Mouse (Mus musculus) c-Kit-negative CD71-positive TER-119-positive erythroid progenitor cells, embryonic 14.5 days (primary cell): ENCODE data around the gene Secisbp2l.

Experiments used
- DNase-seq: peaks from one replicate; pipeline ENCODE4 v3.0.0-alpha.2; 2013; ENCODE audit warnings: low read depth, low spot score

The Secisbp2l gene

GRCm38 (mm10) chr2:125784392-125784791, 1.7 kb upstream of the Secisbp2l start:
- DNase-seq, result no peak

- no peak for DNase-seq
Measured at GRCm38 (mm10) chr2:125783868-125784267, 1.2 kb upstream of the Secisbp2l start.

- peak; percentile 13 for DNase-seq
Measured at GRCm38 (mm10) chr2:125781978-125782718, 522 bp downstream of the Secisbp2l start.

- DNase-seq, result no peak
Measured at GRCm38 (mm10) chr2:125781006-125781405, 1.7 kb downstream of the Secisbp2l start.

- no peak for DNase-seq
Measured at GRCm38 (mm10) chr2:125778380-125778779, 4.3 kb downstream of the Secisbp2l start.

- no peak for DNase-seq
Measured at GRCm38 (mm10) chr2:125777018-125777417, 5.7 kb downstream of the Secisbp2l start.

GRCm38 (mm10) chr2:125775661-125776060, 7.0 kb downstream of the Secisbp2l start:
- DNase-seq, result no peak

GRCm38 (mm10) chr2:125774846-125775245, 7.8 kb downstream of the Secisbp2l start:
- no peak for DNase-seq

GRCm38 (mm10) chr2:125765029-125765428, 17.6 kb downstream of the Secisbp2l start:
- no peak for DNase-seq

- no peak for DNase-seq
Measured at GRCm38 (mm10) chr2:125764531-125764930, 18.1 kb downstream of the Secisbp2l start.

GRCm38 (mm10) chr2:125749330-125749729, 33.3 kb downstream of the Secisbp2l start:
- DNase-seq, result no peak

GRCm38 (mm10) chr2:125739338-125739737, 43.3 kb downstream of the Secisbp2l start:
- no peak for DNase-seq

- DNase-seq, result no peak
Measured at GRCm38 (mm10) chr2:125738718-125739117, 44.0 kb downstream of the Secisbp2l start.

GRCm38 (mm10) chr2:125736025-125736343, 46.7 kb downstream of the Secisbp2l start:
- no peak for DNase-seq

- no peak for DNase-seq
Measured at GRCm38 (mm10) chr2:125735333-125736024, 47.2 kb downstream of the Secisbp2l start.

- no peak for DNase-seq
Measured at GRCm38 (mm10) chr2:125734741-125735140, 47.9 kb downstream of the Secisbp2l start.

GRCm38 (mm10) chr2:125731763-125732560, 50.7 kb downstream of the Secisbp2l start:
- DNase-seq, result peak; percentile 3

- no peak for DNase-seq
Measured at GRCm38 (mm10) chr2:125724546-125725114, 58.0 kb downstream of the Secisbp2l start.

- no peak for DNase-seq
Measured at GRCm38 (mm10) chr2:125724086-125724430, 58.6 kb downstream of the Secisbp2l start, which contains the start of gene Shc4. Gene Shc4 (minus strand): TSS chr2:125724148.

GRCm38 (mm10) chr2:125723408-125724085, 59.1 kb downstream of the Secisbp2l start:
- no peak for DNase-seq

- no peak for DNase-seq
Measured at GRCm38 (mm10) chr2:125723086-125723407, 59.6 kb downstream of the Secisbp2l start.

GRCm38 (mm10) chr2:125716599-125716998, 66.1 kb downstream of the Secisbp2l start:
- no peak for DNase-seq
